Mouse (Mus musculus) gastrocnemius, postnatal 36 days (tissue): ENCODE data around the gene Trpm3. TPM values are rescaled to one million over a fixed set of nuclear protein-coding genes. Genes with fewer than 3 reads are reported as not detected.

Experiments used
- DNase-seq, 2 experiments: peaks; one replicate each; pipeline ENCODE4 v3.0.0; 2022
- intact Hi-C: fragments of 180-260 bp; cut with DNase I; formaldehyde crosslinking; loops from one replicate; pipeline ENCODE4 v1.15.1; 2025
- total RNA-seq, 2 experiments: library from RNA; stranded (reverse); gene quantifications; 2 replicates each; pipeline ENCODE4 v1.2.3; 2021

The Trpm3 gene
- total RNA-seq, 2 experiments from 2014 or later: 0.71 to 0.86 TPM

GRCm38 (mm10) chr19:22940487-22940886 is 801.6 kb downstream of the Trpm3 start:
- DNase-seq: peak; percentile 65 to 72
- intact Hi-C loops: loop anchor here (5.0 kb wide), 1 partner anchor 192 kb away; no protein-coding TSS in a partner anchor

- no peak for DNase-seq
- intact Hi-C loops: loop anchor here (5.0 kb wide), 1 partner anchor 191 kb away; no protein-coding TSS in a partner anchor
Observed at GRCm38 (mm10) chr19:22940956-22941355, 802.1 kb downstream of the Trpm3 start.

GRCm38 (mm10) chr19:22952480-22952879 is 813.6 kb downstream of the Trpm3 start:
- no peak for DNase-seq
- intact Hi-C loops: no loop called here

- DNase-seq: no peak
- intact Hi-C loops: no loop called here
Observed at GRCm38 (mm10) chr19:22953191-22953590, 814.3 kb downstream of the Trpm3 start.

GRCm38 (mm10) chr19:22958414-22958813 is 819.6 kb downstream of the Trpm3 start:
- intact Hi-C loops: no loop called here
- no peak for DNase-seq

- intact Hi-C loops: no loop called here
- no peak for DNase-seq
Observed at GRCm38 (mm10) chr19:22960450-22961265, 821.8 kb downstream of the Trpm3 start.

- no peak for DNase-seq
- intact Hi-C loops: no loop called here
Observed at GRCm38 (mm10) chr19:22962001-22962708, 823.3 kb downstream of the Trpm3 start.

- intact Hi-C loops: no loop called here
- DNase-seq: no peak
Observed at GRCm38 (mm10) chr19:22962731-22963130, 823.9 kb downstream of the Trpm3 start.

GRCm38 (mm10) chr19:22963726-22964398 is 825.0 kb downstream of the Trpm3 start:
- intact Hi-C loops: no loop called here
- no peak for DNase-seq

- no peak for DNase-seq
- intact Hi-C loops: no loop called here
Observed at GRCm38 (mm10) chr19:22965470-22965869, 826.6 kb downstream of the Trpm3 start.

- DNase-seq: no peak
- intact Hi-C loops: no loop called here
Observed at GRCm38 (mm10) chr19:22973294-22973693, 834.4 kb downstream of the Trpm3 start.

- intact Hi-C loops: no loop called here
- no peak for DNase-seq
Observed at GRCm38 (mm10) chr19:22973727-22974126, 834.9 kb downstream of the Trpm3 start.

- intact Hi-C loops: no loop called here
- DNase-seq: no peak
Observed at GRCm38 (mm10) chr19:22975801-22976200, 837.0 kb downstream of the Trpm3 start.

GRCm38 (mm10) chr19:22977508-22977907 is 838.7 kb downstream of the Trpm3 start:
- DNase-seq: no peak
- intact Hi-C loops: no loop called here

GRCm38 (mm10) chr19:22978763-22979162 is 839.9 kb downstream of the Trpm3 start:
- no peak for DNase-seq
- intact Hi-C loops: no loop called here

- DNase-seq: no peak
- intact Hi-C loops: no loop called here
Observed at GRCm38 (mm10) chr19:22979191-22979590, 840.3 kb downstream of the Trpm3 start.

GRCm38 (mm10) chr19:22987914-22988313 is 849.1 kb downstream of the Trpm3 start:
- no peak for DNase-seq
- intact Hi-C loops: no loop called here

GRCm38 (mm10) chr19:22993946-22994345 is 855.1 kb downstream of the Trpm3 start:
- intact Hi-C loops: no loop called here
- DNase-seq: peak in 1 of 2 experiments; percentile 21

GRCm38 (mm10) chr19:22994531-22994930 is 855.7 kb downstream of the Trpm3 start:
- intact Hi-C loops: no loop called here

GRCm38 (mm10) chr19:23000293-23000692 is 861.4 kb downstream of the Trpm3 start:
- no peak for DNase-seq
- intact Hi-C loops: no loop called here

More at GRCm38 (mm10) chr19:22994531-22994930, 855.7 kb downstream of the Trpm3 start:
- DNase-seq: no peak

- intact Hi-C loops: no loop called here
- DNase-seq: no peak
Observed at GRCm38 (mm10) chr19:23003861-23004260, 865.0 kb downstream of the Trpm3 start.
